Mouse (Mus musculus) forebrain, embryonic 11.5 days (tissue): ENCODE results near the gene Podn. TPM values are rescaled to one million over a fixed set of nuclear protein-coding genes. Genes with fewer than 3 reads are reported as not detected.
"Not testable (repeated sequence)": the region's sequence is repeated elsewhere in the genome, so short reads cannot be mapped to it uniquely, and the experiment has no call there.

Experiments
- ATAC-seq: fragments of 200-750 bp; cut with Nextera tagmentation; replicated peaks from 2 replicates; pipeline ENCODE4 v1.8.0; 2017; ENCODE audit warnings: moderate TSS enrichment; ENCODE audit not compliant: low FRiP score
- DNase-seq: peaks from one replicate; pipeline ENCODE4 v3.0.0-alpha.2; 2017; ENCODE audit warnings: low spot score
- H3K27ac ChIP-seq: fragments of 300-500 bp; sonication (generic); 2 replicates; pipeline ENCODE4 v1.5.1; 2014; ENCODE audit warnings: low read depth, low read length
- H3K27me3 ChIP-seq: fragments of 300-500 bp; sonication (generic); 2 replicates; pipeline ENCODE4 v1.6.1; 2014; ENCODE audit warnings: mild to moderate bottlenecking, low read length, mixed read lengths; ENCODE audit not compliant: control insufficient read depth, insufficient read depth
- H3K36me3 ChIP-seq: fragments of 300-500 bp; sonication (generic); 2 replicates; pipeline ENCODE4 v1.6.1; 2014; ENCODE audit warnings: mild to moderate bottlenecking, low read length, moderate library complexity, mixed read lengths; ENCODE audit not compliant: control insufficient read depth, insufficient read depth
- H3K4me1 ChIP-seq: fragments of 300-500 bp; sonication (generic); replicated peaks from 2 replicates; pipeline ENCODE4 v1.6.1; 2014; ENCODE audit warnings: low read length, mixed read lengths; ENCODE audit not compliant: control insufficient read depth, insufficient read depth
- H3K4me2 ChIP-seq: fragments of 300-500 bp; sonication (generic); 2 replicates; pipeline ENCODE4 v1.6.1; 2014; ENCODE audit warnings: low read depth, mild to moderate bottlenecking, low read length, moderate library complexity, mixed read lengths; ENCODE audit not compliant: severe bottlenecking
- H3K4me3 ChIP-seq: fragments of 300-500 bp; sonication (generic); 2 replicates; pipeline ENCODE4 v1.5.1; 2014; ENCODE audit warnings: low read depth, low read length
- H3K9ac ChIP-seq: fragments of 300-500 bp; sonication (generic); 2 replicates; pipeline ENCODE4 v1.6.1; 2014; ENCODE audit warnings: low read length
- H3K9me3 ChIP-seq: fragments of 300-500 bp; sonication (generic); 2 replicates; pipeline ENCODE4 v1.6.1; 2016; ENCODE audit warnings: low read length, mixed read lengths; ENCODE audit not compliant: control insufficient read depth
- WGBS: fragments of 180-500 bp; shearing (Covaris S2); extraction: QIAGEN DNeasy Blood & Tissue Kit; methylation state at CpG from one replicate; pipeline ENCODE4 v1.1.7; 2014; 5-methylcytosine and 5-hydroxymethylcytosine counted together
- polyA plus RNA-seq: library from polyadenylated mRNA; unstranded; fragments of >200 nt; fragmentation: Nextera tagmentation; extraction: Ambion mirVana; gene quantifications from 2 replicates; pipeline ENCODE4 v1.2.1, GENCODE M21; 2014

Gene Podn
- polyA plus RNA-seq, 1 experiment from 2014 or later = 0.33 TPM

GRCm38 (mm10) chr4:108083993-108084392, 12.3 kb downstream of the Podn start:
- H3K9me3 ChIP-seq = no peaks in the 10 kb centered on the region
- no peak overlapping the region for H3K4me2 ChIP-seq
- WGBS = 88% methylated on average over 2 of the region's 2 CpGs
- no peak for DNase-seq
- no peaks in the 10 kb centered on the region for H3K36me3 ChIP-seq
- ATAC-seq = no peak
- H3K4me3 ChIP-seq = no peak overlapping the region
- no peak overlapping the region for H3K9ac ChIP-seq
- no peaks in the 10 kb centered on the region for H3K27me3 ChIP-seq
- H3K4me1 ChIP-seq = 0 out of 2 replicates have a peak, but pooled peaks cover 2% of the 10 kb centered on the region
- H3K27ac ChIP-seq = no peak overlapping the region

DNA sequence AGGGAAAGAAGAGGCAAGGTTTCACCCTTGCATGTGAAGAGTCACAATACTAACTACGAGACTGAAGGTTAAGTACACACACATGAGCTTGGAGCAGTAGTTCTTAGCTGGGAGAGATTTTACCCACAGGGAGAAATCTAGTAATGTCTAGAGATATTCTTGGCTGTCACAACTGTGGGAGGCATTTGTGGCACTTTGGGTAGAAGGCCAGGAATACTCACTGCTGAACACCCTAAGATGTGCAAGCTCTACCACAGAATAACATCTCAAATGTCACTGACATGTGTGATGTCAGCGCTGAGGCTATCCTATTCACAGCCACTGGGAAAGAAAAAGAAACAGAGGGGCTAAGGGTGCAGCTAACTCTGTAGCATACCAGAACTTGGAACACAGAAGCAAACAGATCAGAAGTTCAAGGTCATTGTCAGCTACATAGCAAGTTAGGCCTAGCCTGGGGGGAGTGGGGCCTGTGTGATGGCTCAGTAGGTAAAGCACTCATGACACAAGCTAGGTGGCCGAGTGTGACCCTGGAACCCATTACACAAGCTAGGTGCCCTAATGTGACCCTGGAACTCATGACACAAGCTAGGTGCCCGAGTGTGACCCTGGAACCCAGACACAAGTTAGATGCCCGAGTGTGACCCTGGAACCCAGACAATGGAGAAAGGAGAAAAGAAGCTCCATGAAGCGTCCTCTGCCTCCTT, 13.1 kb downstream of the Podn start:
- ATAC-seq = no peak
- 0 out of 2 replicates have a peak, but pooled peaks cover 2% of the 10 kb centered on the region for H3K4me1 ChIP-seq
- H3K27ac ChIP-seq = no peak overlapping the region
- H3K9ac ChIP-seq = no peak overlapping the region
- DNase-seq = no peak
- H3K9me3 ChIP-seq = no peaks in the 10 kb centered on the region
- no peaks in the 10 kb centered on the region for H3K27me3 ChIP-seq
- 87% methylated on average over 6 of the region's 6 CpGs for WGBS
- H3K4me2 ChIP-seq = no peak overlapping the region
- no peaks in the 10 kb centered on the region for H3K36me3 ChIP-seq
- no peak overlapping the region for H3K4me3 ChIP-seq

GRCm38 (mm10) chr4:108082401-108082806, 13.8 kb downstream of the Podn start:
- H3K4me3 ChIP-seq = no peak overlapping the region

DNA sequence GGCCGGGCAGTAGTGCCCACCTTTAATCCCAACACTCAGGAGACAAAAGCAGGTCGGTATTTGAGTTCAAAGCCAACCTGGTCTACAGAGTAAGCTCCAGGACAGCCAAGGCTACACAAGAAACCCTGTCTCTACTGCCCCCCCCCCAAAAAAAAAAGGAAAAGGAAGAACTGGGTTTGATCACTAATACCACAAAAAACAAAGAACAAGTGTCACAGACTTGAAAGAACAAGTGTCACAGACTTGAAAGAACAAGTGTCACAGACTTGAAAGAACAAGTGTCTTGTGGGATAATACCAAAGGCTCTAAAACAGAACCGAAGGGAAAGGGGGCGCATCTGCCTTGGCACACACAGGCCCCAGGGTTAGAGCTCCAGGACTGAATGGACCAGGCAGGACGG, 15.4 kb downstream of the Podn start:
- no peaks in the 10 kb centered on the region for H3K36me3 ChIP-seq
- no peaks in the 10 kb centered on the region for H3K9me3 ChIP-seq
- 0 out of 2 replicates have a peak, but pooled peaks cover 2% of the 10 kb centered on the region for H3K4me1 ChIP-seq
- no peak for ATAC-seq
- no peak for DNase-seq
- no peaks in the 10 kb centered on the region for H3K27me3 ChIP-seq
- WGBS = 70% methylated on average over 5 of the region's 5 CpGs
- H3K4me3 ChIP-seq = no peak overlapping the region
- H3K4me2 ChIP-seq = no peak overlapping the region
- no peak overlapping the region for H3K9ac ChIP-seq
- H3K27ac ChIP-seq = no peak overlapping the region

More at GRCm38 (mm10) chr4:108082401-108082806, 13.8 kb downstream of the Podn start:
- H3K4me1 ChIP-seq = 0 out of 2 replicates have a peak, but pooled peaks cover 2% of the 10 kb centered on the region
- H3K4me2 ChIP-seq = no peak overlapping the region
- DNase-seq (no peak), ATAC-seq (no peak)
- WGBS = 91% methylated on average over 2 of the region's 2 CpGs
- no peaks in the 10 kb centered on the region for H3K36me3 ChIP-seq
- H3K9me3 ChIP-seq = no peaks in the 10 kb centered on the region
- H3K27me3 ChIP-seq = no peaks in the 10 kb centered on the region
- H3K9ac ChIP-seq = no peak overlapping the region
- H3K27ac ChIP-seq = no peak overlapping the region

DNA sequence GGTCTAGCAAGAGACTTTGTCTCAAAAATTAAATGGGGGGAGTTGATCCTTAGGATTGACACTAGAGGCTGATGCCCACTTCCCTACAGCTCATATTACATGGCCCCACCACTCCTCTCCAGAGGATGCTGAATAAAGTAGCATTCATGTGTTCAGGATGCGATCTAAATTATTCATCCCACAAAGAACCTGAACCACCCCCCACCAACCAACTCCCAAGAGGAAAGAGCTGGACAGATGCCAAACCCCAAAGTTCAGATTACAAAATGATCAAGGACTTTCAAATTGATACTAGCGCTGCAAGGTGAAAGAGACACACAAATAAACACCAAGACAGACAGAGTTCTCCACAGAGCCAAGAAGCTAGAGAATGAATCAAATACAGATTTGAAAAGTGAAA, 16.5 kb downstream of the Podn start:
- Histone ChIP-seq H3K9ac (no peak overlapping the region), H3K9me3 (no peaks in the 10 kb centered on the region), H3K4me3 (no peak overlapping the region), H3K27me3 (no peaks in the 10 kb centered on the region), H3K27ac (no peak overlapping the region), H3K36me3 (no peaks in the 10 kb centered on the region), H3K4me2 (no peak overlapping the region), H3K4me1 (0 out of 2 replicates have a peak, but pooled peaks cover 2% of the 10 kb centered on the region)
- no peak for ATAC-seq
- 71% methylated on average over 2 of the region's 2 CpGs for WGBS
- no peak for DNase-seq

GRCm38 (mm10) chr4:108079191-108079590, 17.1 kb downstream of the Podn start:
- not testable (repeated sequence) for DNase-seq, H3K9me3 ChIP-seq, ATAC-seq, H3K27ac ChIP-seq, H3K4me1 ChIP-seq, H3K4me3 ChIP-seq, H3K27me3 ChIP-seq, H3K9ac ChIP-seq, H3K36me3 ChIP-seq, H3K4me2 ChIP-seq
- 88% methylated on average over 15 of the region's 15 CpGs for WGBS

DNA sequence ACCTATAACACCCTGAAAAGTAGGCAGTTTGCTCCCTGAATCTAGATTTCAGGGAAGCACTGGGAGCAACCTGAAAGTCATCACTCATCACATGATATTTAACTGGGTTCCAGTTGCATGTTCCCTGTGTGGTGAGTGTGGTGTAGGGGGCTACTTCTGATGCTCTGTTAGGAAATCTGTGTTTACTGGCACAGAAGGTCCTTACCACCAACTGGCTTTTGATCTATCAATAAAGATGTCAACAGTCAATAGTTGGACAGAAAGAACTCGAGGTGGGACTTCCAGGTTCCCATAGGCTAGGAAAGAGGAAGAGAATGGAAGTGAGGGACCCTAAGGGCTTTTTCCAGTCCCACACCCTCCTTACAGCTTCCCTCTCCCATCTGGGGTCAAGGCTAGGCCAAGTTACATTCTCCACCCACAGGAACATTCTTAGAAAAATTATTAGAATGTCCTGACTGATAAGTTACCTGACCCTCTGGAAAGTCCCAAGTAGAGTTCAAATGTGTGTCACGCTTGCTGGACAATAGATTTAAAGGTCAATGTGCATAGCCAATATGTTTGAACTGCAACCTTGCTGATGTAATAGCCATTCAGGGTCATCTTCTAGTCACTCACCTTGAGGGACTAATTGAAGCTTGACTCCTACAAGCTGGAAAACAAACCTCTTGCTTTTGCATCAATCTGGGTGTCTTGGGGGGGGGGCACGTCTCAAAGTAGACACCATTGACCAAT, 18.9 kb downstream of the Podn start:
- WGBS = 80% methylated on average over 3 of the region's 3 CpGs
- Histone ChIP-seq H3K36me3 (no peaks in the 10 kb centered on the region), H3K9ac (no peak overlapping the region), H3K4me3 (no peak overlapping the region), H3K4me1 (0 out of 2 replicates have a peak, but pooled peaks cover 2% of the 10 kb centered on the region), H3K27me3 (no peaks in the 10 kb centered on the region), H3K4me2 (no peak overlapping the region), H3K9me3 (no peaks in the 10 kb centered on the region), H3K27ac (no peak overlapping the region)
- DNase-seq (no peak), ATAC-seq (no peak)

GRCm38 (mm10) chr4:108074204-108074823, 21.9 kb downstream of the Podn start:
- H3K9ac ChIP-seq = no peak overlapping the region
- H3K4me1 ChIP-seq = peaks cover 4% of the 10 kb centered on the region; the same call in 1 of the 2 replicates
- H3K4me2 ChIP-seq = no peak overlapping the region
- no peaks in the 10 kb centered on the region for H3K9me3 ChIP-seq
- 85% methylated on average over 3 of the region's 3 CpGs for WGBS
- no peak overlapping the region for H3K27ac ChIP-seq
- H3K27me3 ChIP-seq = no peaks in the 10 kb centered on the region
- H3K36me3 ChIP-seq = no peaks in the 10 kb centered on the region
- no peak for ATAC-seq
- DNase-seq = no peak
- no peak overlapping the region for H3K4me3 ChIP-seq
